8 mouse cellular contexts compared by ENCODE assay signal in genomic region chr10:68274900-68275760, GRCm38 (mm10). TPM values are rescaled to one million over a fixed set of nuclear protein-coding genes. Genes with fewer than 3 reads are reported as not detected.
A peak's percentile ranks its signal among the peaks of the same experiment; 100 is the strongest.
DNase-seq lines count a peak whose midpoint lies in the region; ATAC-seq and TF ChIP-seq lines count a peak whose summit lies in the region.

No protein-coding gene starts in this region.

- WGBS in liver, adult 2 months, result 11% methylated on average over 18 of the region's 18 CpGs

- peak overlapping the region; percentile 83 for H3K9ac ChIP-seq in liver, adult 2 months (ENCODE audit: low read depth, low read length)

- peaks cover 6% of the 10 kb centered on the region; the same call in 1 of the 2 replicates for H3K36me3 ChIP-seq in liver, adult 2 months (ENCODE audit: control insufficient read depth, insufficient read depth, low read length)

- peaks cover 9% of the 10 kb centered on the region; the same call in 1 of the 2 replicates for H3K4me1 ChIP-seq in liver, adult 2 months (ENCODE audit: control insufficient read depth, insufficient read depth, low read length)

- ATAC-seq in erythroid progenitor cell, adult 5-6 weeks (replicated peaks; ENCODE audit: low FRiP score, poor library complexity, severe bottlenecking), result no peak

- peak overlapping the region; percentile 82 for H3K4me3 ChIP-seq in liver, adult 2 months (ENCODE audit: insufficient read depth, low read depth, low read length)

- DNase-seq in ovary, postnatal 36 days (ENCODE audit: low spot score), result peak; percentile 14
- no peak for DNase-seq in ovary, adult 18-20 months (ENCODE audit: low spot score)
- DNase-seq in embryo, embryonic 10.5 days (ENCODE audit: low spot score), result peak; percentile 56
- peak; percentile 60 to 64 for DNase-seq in heart, adult 9 months (ENCODE audit: low spot score in 2 of 2)
- DNase-seq in kidney, adult 18-20 months, result peak; percentile 68
- peak; percentile 85 for DNase-seq in liver, adult 2 months (ENCODE audit: extremely low read depth, low read depth, low spot score)
- DNase-seq in retina, postnatal 1 day, result peak; percentile 69

- no peak for TF ChIP-seq POLR2A in liver, adult 2 months (IDR thresholded peaks at IDR 0.05; ENCODE audit: extremely low read depth, insufficient read depth, low read length)

- H3K27ac ChIP-seq in liver, adult 2 months (replicated peaks; ENCODE audit: insufficient read depth, low read depth, low read length), result peak overlapping the region; percentile 99

- TF ChIP-seq CTCF in liver, adult 2 months (IDR thresholded peaks at IDR 0.05; ENCODE audit: low read depth, low read length), result 0 out of 2 replicates have a peak, but pooled peaks have one; percentile 11

- H3K79me2 ChIP-seq in liver, adult 2 months (ENCODE audit: control insufficient read depth, insufficient read depth, low read length), result peaks cover 8% of the 10 kb centered on the region; the same call in 1 of the 2 replicates

- no peaks in the 10 kb centered on the region for H3K27me3 ChIP-seq in liver, adult 2 months (ENCODE audit: control insufficient read depth, insufficient read depth, low read length)

RNA-seq across cellular contexts. Expression of gene Arid5b, which starts 3.4 kb away (rescaled TPM):
- 13.6 and 20.9 TPM in 2 replicates for total RNA-seq in liver, adult 2 months (2014; rRNA removed)
- 7.3 and 11.6 TPM in 2 replicates for polyA plus RNA-seq in liver, adult 2 months (2012; rRNA removed)
- 7.1 and 7.9 TPM in 2 replicates for total RNA-seq in erythroid progenitor cell, adult 5-6 weeks (2015; ENCODE audit: low replicate concordance)
- total RNA-seq in erythroid progenitor cell, adult 5-6 weeks (2017; ENCODE audit: low replicate concordance), result 1.9 and 3.9 TPM in 2 replicates
